Mouse (Mus musculus) C2C12 (cell line): ENCODE measurements around the gene Nkiras1.
"Not testable (repeated sequence)": the region's sequence is repeated elsewhere in the genome, so short reads cannot be mapped to it uniquely, and the experiment has no call there.

Experiments
- CTCF ChIP-seq: IDR thresholded peaks from one replicate; pipeline ENCODE4 v1.5.1; 2011; ENCODE audit not compliant: control insufficient read depth, insufficient read depth, insufficient read length
- FOSL1 ChIP-seq: IDR thresholded peaks from one replicate; pipeline ENCODE4 v1.8.0; 2011; ENCODE audit warnings: mild to moderate bottlenecking, low read length; ENCODE audit not compliant: poor library complexity, insufficient read depth, severe bottlenecking
- USF1 ChIP-seq: IDR thresholded peaks from one replicate; pipeline ENCODE4 v1.6.1; 2011; ENCODE audit warnings: low read depth, mild to moderate bottlenecking, control low read depth, moderate library complexity

DNA sequence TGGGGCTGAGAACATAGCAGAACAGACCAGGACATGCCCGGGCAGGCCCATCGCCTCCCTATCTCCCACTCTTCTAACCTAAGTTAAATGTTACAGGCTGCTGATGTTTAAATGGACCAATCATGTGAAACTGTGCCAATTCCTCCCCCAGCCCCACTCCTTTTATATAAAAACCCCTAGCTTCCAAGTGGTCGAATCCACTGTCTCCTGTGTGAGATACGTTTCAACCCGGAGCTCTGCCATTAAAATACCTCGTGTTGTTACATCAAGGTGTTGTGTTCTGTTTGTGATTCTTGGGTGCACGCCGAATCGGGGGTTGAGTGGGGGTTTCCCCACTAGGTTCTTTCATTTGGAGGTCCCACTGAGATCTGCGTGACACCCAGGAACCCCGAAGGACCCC is 45.5 kb upstream of the Nkiras1 start:
- TF ChIP-seq FOSL1, CTCF, USF1: not testable (repeated sequence)
